Mouse (Mus musculus) neutrophil, adult 65 days (primary cell): Measurements from ENCODE around the gene Akap12. TPM values are rescaled to one million over a fixed set of nuclear protein-coding genes. Genes with fewer than 3 reads are reported as not detected.

Experiments used
- total RNA-seq: library from RNA; stranded (reverse); gene quantifications from 2 replicates; pipeline ENCODE4 v1.2.4, GENCODE M21; 2023

Gene Akap12
- total RNA-seq, result 1.1 and 3.0 TPM in 2 replicates

GRCm38 (mm10) chr10:4266041-4266930 lies at the start of gene Akap12:
Akap12 (plus strand) TSS chr10:4266380.

GRCm38 (mm10) chr10:4387701-4388383 lies 121.7 kb downstream of the Akap12 start, which contains the start of gene Zbtb2:
Zbtb2 (minus strand) TSS chr10:4388108.

Other genes starting within 250 kb of the Akap12 start
- gene Zbtb2, start 121.7 kb downstream of the Akap12 start, total RNA-seq, result 20.2 and 22.5 TPM in 2 replicates
- 13.7 and 14.9 TPM in 2 replicates for gene Rmnd1, start 166.0 kb downstream of the Akap12 start, total RNA-seq
- 9.1 and 13.5 TPM in 2 replicates for gene Armt1, start 166.1 kb downstream of the Akap12 start, total RNA-seq
- 0.19 and 0.34 TPM in 2 replicates for gene Ccdc170, start 216.1 kb downstream of the Akap12 start, total RNA-seq